Mouse (Mus musculus) midbrain, embryonic 13.5 days (tissue): ENCODE data around the gene Mpnd. TPM values are rescaled to one million over a fixed set of nuclear protein-coding genes. Genes with fewer than 3 reads are reported as not detected.
A peak's percentile ranks its signal among the peaks of the same experiment; 100 is the strongest.

ENCODE experiments used
- ATAC-seq: fragments of 200-750 bp; cut with Nextera tagmentation; 2 replicates; pipeline ENCODE4 v1.8.0; 2017; ENCODE audit warnings: mild to moderate bottlenecking, moderate TSS enrichment, moderate library complexity
- H3K27ac ChIP-seq: fragments of 300-500 bp; sonication (generic); 2 replicates; pipeline ENCODE4 v1.5.1; 2015; ENCODE audit warnings: inconsistent platforms, mild to moderate bottlenecking, moderate library complexity
- H3K27me3 ChIP-seq: fragments of 300-500 bp; sonication (generic); 2 replicates; pipeline ENCODE4 v1.6.1; 2015; ENCODE audit warnings: mild to moderate bottlenecking, inconsistent platforms
- H3K36me3 ChIP-seq: fragments of 300-500 bp; sonication (generic); 2 replicates; pipeline ENCODE4 v1.6.1; 2015; ENCODE audit warnings: mild to moderate bottlenecking, inconsistent platforms
- H3K4me1 ChIP-seq: fragments of 300-500 bp; sonication (generic); replicated peaks from 2 replicates; pipeline ENCODE4 v1.6.1; 2015; ENCODE audit warnings: inconsistent platforms
- H3K4me2 ChIP-seq: fragments of 300-500 bp; sonication (generic); replicated peaks from 2 replicates; pipeline ENCODE4 v1.6.1; 2015; ENCODE audit warnings: moderate library complexity, mild to moderate bottlenecking, inconsistent platforms
- H3K4me3 ChIP-seq: fragments of 300-500 bp; sonication (generic); replicated peaks from 2 replicates; pipeline ENCODE4 v1.5.1; 2015; ENCODE audit warnings: mild to moderate bottlenecking, inconsistent platforms
- H3K9ac ChIP-seq: fragments of 300-500 bp; sonication (generic); replicated peaks from 2 replicates; pipeline ENCODE4 v1.6.1; 2015; ENCODE audit warnings: mild to moderate bottlenecking, inconsistent platforms
- H3K9me3 ChIP-seq: fragments of 300-500 bp; sonication (generic); 2 replicates; pipeline ENCODE4 v1.6.1; 2016; ENCODE audit warnings: mild to moderate bottlenecking, inconsistent platforms
- WGBS: fragments of 180-500 bp; shearing (Covaris S2); methylation state at CpG from one replicate; pipeline ENCODE4 v1.1.7; 2015; 5-methylcytosine and 5-hydroxymethylcytosine counted together
- polyA plus RNA-seq: library from polyadenylated mRNA; unstranded; fragments of >200 nt; fragmentation: Nextera tagmentation; extraction: Ambion mirVana; gene quantifications from 2 replicates; pipeline ENCODE4 v1.2.1, GENCODE M21; 2015

The Mpnd gene
- polyA plus RNA-seq, 1 experiment from 2014 or later = 182 TPM

GRCm38 (mm10) chr17:55996007-55996406 is 9.5 kb upstream of the Mpnd start:
- ATAC-seq = no peak
- 91% methylated on average over 15 of the region's 15 CpGs for WGBS
- Histone ChIP-seq H3K27me3 (peaks cover 21% of the 10 kb centered on the region), H3K36me3 (peaks cover 66% of the 10 kb centered on the region), H3K9me3 (no peaks in the 10 kb centered on the region), H3K27ac (no peak overlapping the region), H3K4me1 (0 out of 2 replicates have a peak, but pooled peaks cover 7% of the 10 kb centered on the region), H3K9ac (no peak overlapping the region), H3K4me3 (no peak overlapping the region), H3K4me2 (no peak overlapping the region)

- no peak overlapping the region for H3K27ac ChIP-seq
- 0 out of 2 replicates have a peak, but pooled peaks cover 7% of the 10 kb centered on the region for H3K4me1 ChIP-seq
- ATAC-seq = peak; percentile 47
- no peaks in the 10 kb centered on the region for H3K9me3 ChIP-seq
- H3K4me2 ChIP-seq = no peak overlapping the region
- H3K36me3 ChIP-seq = peaks cover 30% of the 10 kb centered on the region
- peaks cover 28% of the 10 kb centered on the region for H3K27me3 ChIP-seq
- H3K9ac ChIP-seq = no peak overlapping the region
- no peak overlapping the region for H3K4me3 ChIP-seq
- 8% methylated on average over 30 of the region's 30 CpGs for WGBS
Observed at GRCm38 (mm10) chr17:55999794-56000499, 5.6 kb upstream of the Mpnd start.

- no peak for ATAC-seq
- 86% methylated on average over 3 of the region's 3 CpGs for WGBS
Observed at GRCm38 (mm10) chr17:56003000-56003399, 2.5 kb upstream of the Mpnd start.

GRCm38 (mm10) chr17:56006956-56007355 is 1.4 kb downstream of the Mpnd start:
- no peak for ATAC-seq

More at GRCm38 (mm10) chr17:56003000-56003399, 2.5 kb upstream of the Mpnd start:
- Histone ChIP-seq H3K27ac (no peak overlapping the region), H3K9me3 (no peaks in the 10 kb centered on the region), H3K9ac (no peak overlapping the region), H3K4me1 (peaks cover 13% of the 10 kb centered on the region), H3K4me2 (no peak overlapping the region), H3K27me3 (peaks cover 32% of the 10 kb centered on the region), H3K36me3 (0 out of 2 replicates have a peak, but pooled peaks cover under 1% of the 10 kb centered on the region), H3K4me3 (no peak overlapping the region)

GRCm38 (mm10) chr17:56007444-56008355 is 2.2 kb downstream of the Mpnd start:
- H3K4me3 ChIP-seq = peak overlapping the region; percentile 55
- peaks cover 39% of the 10 kb centered on the region for H3K4me1 ChIP-seq
- peak; percentile 22; the same call in 1 of the 2 replicates for ATAC-seq
- H3K4me2 ChIP-seq = peak overlapping the region; percentile 80
- peaks cover 7% of the 10 kb centered on the region; the same call in 1 of the 2 replicates for H3K27me3 ChIP-seq
- H3K9ac ChIP-seq = peak overlapping the region; percentile 48
- peak overlapping the region; percentile 93 for H3K27ac ChIP-seq
- H3K36me3 ChIP-seq = peaks cover 20% of the 10 kb centered on the region
- H3K9me3 ChIP-seq = no peaks in the 10 kb centered on the region
- 36% methylated on average over 14 of the region's 14 CpGs for WGBS

More at GRCm38 (mm10) chr17:56006956-56007355, 1.4 kb downstream of the Mpnd start:
- H3K4me3 ChIP-seq = no peak overlapping the region
- H3K27me3 ChIP-seq = peaks cover 7% of the 10 kb centered on the region
- H3K4me2 ChIP-seq = no peak overlapping the region
- H3K36me3 ChIP-seq = peaks cover 13% of the 10 kb centered on the region
- peak overlapping the region; percentile 93 for H3K27ac ChIP-seq
- H3K4me1 ChIP-seq = peaks cover 34% of the 10 kb centered on the region
- no peaks in the 10 kb centered on the region for H3K9me3 ChIP-seq
- WGBS = 54% methylated on average over 10 of the region's 10 CpGs
- H3K9ac ChIP-seq = no peak overlapping the region

GRCm38 (mm10) chr17:56008356-56009087 is 3.0 kb downstream of the Mpnd start:
- Histone ChIP-seq H3K9me3 (no peaks in the 10 kb centered on the region), H3K4me3 (peak overlapping the region; percentile 55), H3K4me1 (peaks cover 39% of the 10 kb centered on the region), H3K9ac (peak overlapping the region; percentile 76), H3K4me2 (peak overlapping the region; percentile 80), H3K36me3 (peaks cover 28% of the 10 kb centered on the region), H3K27me3 (peaks cover 7% of the 10 kb centered on the region; the same call in 1 of the 2 replicates), H3K27ac (peak overlapping the region; percentile 93)
- ATAC-seq = peak; percentile 92
- under 1% methylated on average over 21 of the region's 21 CpGs for WGBS

- ATAC-seq = peak; percentile 91
- WGBS = 2% methylated on average over 56 of the region's 62 CpGs
- peak overlapping the region; percentile 80 for H3K4me2 ChIP-seq
- peaks cover 39% of the 10 kb centered on the region for H3K4me1 ChIP-seq
- peak overlapping the region; percentile 76 for H3K9ac ChIP-seq
- H3K27me3 ChIP-seq = peaks cover 7% of the 10 kb centered on the region; the same call in 1 of the 2 replicates
- H3K4me3 ChIP-seq = peak overlapping the region; percentile 55
- H3K9me3 ChIP-seq = no peaks in the 10 kb centered on the region
- H3K27ac ChIP-seq = peak overlapping the region; percentile 93
- peaks cover 35% of the 10 kb centered on the region for H3K36me3 ChIP-seq
Observed at GRCm38 (mm10) chr17:56009088-56009961, 3.8 kb downstream of the Mpnd start.

GRCm38 (mm10) chr17:56009962-56010240 is 4.4 kb downstream of the Mpnd start:
- peaks cover 39% of the 10 kb centered on the region for H3K4me1 ChIP-seq
- peaks cover 5% of the 10 kb centered on the region; the same call in 1 of the 2 replicates for H3K27me3 ChIP-seq
- peak overlapping the region; percentile 80 for H3K4me2 ChIP-seq
- ATAC-seq = no peak
- no peaks in the 10 kb centered on the region for H3K9me3 ChIP-seq
- WGBS = 51% methylated on average over 2 of the region's 2 CpGs
- H3K27ac ChIP-seq = peak overlapping the region; percentile 93
- H3K4me3 ChIP-seq = peak overlapping the region; percentile 55
- peak overlapping the region; percentile 76 for H3K9ac ChIP-seq
- H3K36me3 ChIP-seq = peaks cover 39% of the 10 kb centered on the region

- H3K4me1 ChIP-seq = peaks cover 39% of the 10 kb centered on the region
- no peaks in the 10 kb centered on the region for H3K9me3 ChIP-seq
- H3K27ac ChIP-seq = peak overlapping the region; percentile 93; the same call in 1 of the 2 replicates
- H3K27me3 ChIP-seq = 0 out of 2 replicates have a peak, but pooled peaks cover 3% of the 10 kb centered on the region
- no peak for ATAC-seq
- H3K4me3 ChIP-seq = peak overlapping the region; percentile 55
- H3K36me3 ChIP-seq = peaks cover 43% of the 10 kb centered on the region
- H3K4me2 ChIP-seq = peak overlapping the region; percentile 80
- WGBS = 70% methylated on average over 14 of the region's 14 CpGs
- peak overlapping the region; percentile 76 for H3K9ac ChIP-seq
Observed at GRCm38 (mm10) chr17:56010255-56010654, 4.7 kb downstream of the Mpnd start.

- Histone ChIP-seq H3K4me3 (peak overlapping the region; percentile 55), H3K36me3 (peaks cover 47% of the 10 kb centered on the region), H3K4me2 (peak overlapping the region; percentile 80), H3K9ac (peak overlapping the region; percentile 76), H3K27ac (no peak overlapping the region), H3K9me3 (no peaks in the 10 kb centered on the region), H3K4me1 (peaks cover 39% of the 10 kb centered on the region), H3K27me3 (no peaks in the 10 kb centered on the region)
- WGBS = 10% methylated on average over 9 of the region's 9 CpGs
- no peak for ATAC-seq
Observed at GRCm38 (mm10) chr17:56010681-56011080, 5.2 kb downstream of the Mpnd start.

- Histone ChIP-seq H3K4me1 (peaks cover 39% of the 10 kb centered on the region), H3K9ac (peak overlapping the region; percentile 76)
Observed at GRCm38 (mm10) chr17:56011441-56011840, 5.9 kb downstream of the Mpnd start.

More at GRCm38 (mm10) chr17:56011441-56011840, 5.9 kb downstream of the Mpnd start:
- Histone ChIP-seq H3K4me2 (peak overlapping the region; percentile 80), H3K36me3 (peaks cover 55% of the 10 kb centered on the region), H3K27ac (no peak overlapping the region), H3K4me3 (0 out of 2 replicates have a peak overlapping the region, but pooled peaks have one; percentile 55), H3K9me3 (no peaks in the 10 kb centered on the region), H3K27me3 (no peaks in the 10 kb centered on the region)
- ATAC-seq = no peak
- WGBS = 87% methylated on average over 7 of the region's 7 CpGs
